Mouse (Mus musculus): ENCODE results near the gene Abcc9. TPM values are rescaled to one million over a fixed set of nuclear protein-coding genes. Genes with fewer than 3 reads are reported as not detected.
A peak's percentile ranks its signal among the peaks of the same experiment; 100 is the strongest.

The Abcc9 gene
- polyA plus RNA-seq, 1 experiment from 2014 or later = 2.4 TPM

DNA sequence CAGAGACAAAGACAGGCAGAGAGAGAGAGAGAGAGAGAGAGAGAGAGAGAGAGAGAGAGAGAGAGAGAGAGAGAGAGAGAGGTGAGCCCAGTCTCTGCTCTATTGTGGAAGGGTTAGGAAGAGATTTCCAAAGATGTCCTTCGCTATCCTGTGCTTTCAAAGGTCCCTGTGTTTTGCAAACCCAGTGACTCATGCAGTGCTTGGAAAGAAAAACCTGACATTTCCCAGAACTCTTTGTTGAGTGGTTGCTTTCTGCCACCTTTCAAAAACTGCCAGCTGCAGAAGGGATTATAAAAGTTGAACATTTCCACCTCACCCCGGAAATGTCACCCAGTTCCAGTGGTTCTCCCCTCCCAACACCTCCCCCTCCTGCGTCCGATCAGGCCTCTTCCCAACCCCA, 123.3 kb downstream of the Abcc9 start:
- WGBS = 88% methylated on average over 4 of the region's 4 CpGs
- no peak overlapping the region for H3K27ac ChIP-seq

GRCm38 (mm10) chr6:142577801-142578200, 124.3 kb downstream of the Abcc9 start:
- no peak for ATAC-seq (ENCODE audit: low FRiP score)
- Histone ChIP-seq H3K4me1 (no peaks in the 10 kb centered on the region), H3K9me3 (replicated peaks) (no peaks in the 10 kb centered on the region), H3K4me3 (no peak overlapping the region), H3K9ac (no peak overlapping the region), H3K36me3 (no peaks in the 10 kb centered on the region), H3K27me3 (peaks cover 11% of the 10 kb centered on the region), H3K4me2 (replicated peaks) (no peak overlapping the region), H3K27ac (no peak overlapping the region)
- 82% methylated on average over 6 of the region's 6 CpGs for WGBS

More for the DNA sequence above, 123.3 kb downstream of the Abcc9 start:
- Histone ChIP-seq H3K9ac (no peak overlapping the region), H3K4me1 (no peaks in the 10 kb centered on the region), H3K9me3 (replicated peaks) (no peaks in the 10 kb centered on the region), H3K36me3 (no peaks in the 10 kb centered on the region), H3K4me2 (replicated peaks) (no peak overlapping the region), H3K4me3 (no peak overlapping the region), H3K27me3 (peaks cover 3% of the 10 kb centered on the region; the same call in 1 of the 2 replicates)
- ATAC-seq (ENCODE audit: low FRiP score) = no peak

DNA sequence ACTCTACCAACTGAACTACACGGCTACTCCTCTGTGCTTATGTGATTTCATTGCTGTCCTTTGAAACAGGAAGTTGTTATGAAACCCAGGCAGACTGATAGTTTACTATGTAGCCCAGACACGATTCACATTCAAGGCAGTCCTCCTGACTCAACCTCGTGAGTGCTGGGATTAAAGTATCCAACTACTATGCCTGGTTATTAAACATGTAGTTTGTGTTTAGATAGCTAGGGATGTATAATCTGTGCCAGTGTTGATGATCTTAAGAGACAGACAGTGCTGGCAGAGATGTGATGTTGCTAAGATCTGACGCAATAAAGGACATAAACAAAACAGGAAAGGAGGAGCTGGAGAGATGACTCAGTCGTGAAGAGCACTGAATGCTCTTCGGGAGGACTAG, 129.2 kb downstream of the Abcc9 start:
- WGBS = 66% methylated on average over 6 of the region's 6 CpGs

GRCm38 (mm10) chr6:142571629-142572360, 130.3 kb downstream of the Abcc9 start:
- ATAC-seq (ENCODE audit: low FRiP score) = peak; percentile 23; the same call in 1 of the 2 replicates
- 4% methylated on average over 21 of the region's 21 CpGs for WGBS
- Histone ChIP-seq H3K9ac (peak overlapping the region; percentile 59), H3K4me2 (replicated peaks) (peak overlapping the region; percentile 97), H3K36me3 (no peaks in the 10 kb centered on the region), H3K27me3 (peaks cover 59% of the 10 kb centered on the region), H3K4me1 (peaks cover 20% of the 10 kb centered on the region), H3K4me3 (peak overlapping the region; percentile 44), H3K27ac (no peak overlapping the region), H3K9me3 (replicated peaks) (no peaks in the 10 kb centered on the region)

More for the DNA sequence above, 129.2 kb downstream of the Abcc9 start:
- Histone ChIP-seq H3K9me3 (replicated peaks) (no peaks in the 10 kb centered on the region), H3K4me3 (no peak overlapping the region), H3K27ac (no peak overlapping the region), H3K36me3 (no peaks in the 10 kb centered on the region), H3K9ac (no peak overlapping the region), H3K27me3 (peaks cover 55% of the 10 kb centered on the region), H3K4me2 (replicated peaks) (no peak overlapping the region), H3K4me1 (peaks cover 20% of the 10 kb centered on the region)
- no peak for ATAC-seq (ENCODE audit: low FRiP score)

- no peaks in the 10 kb centered on the region for H3K9me3 ChIP-seq (replicated peaks)
- peaks cover 59% of the 10 kb centered on the region for H3K27me3 ChIP-seq
- no peak within 1 kb of the TSS for H3K27ac ChIP-seq
- WGBS = 1% methylated on average over 34 of the region's 34 CpGs
- peak within 1 kb of the TSS; percentile 44 for H3K4me3 ChIP-seq
- peak within 1 kb of the TSS; percentile 97 for H3K4me2 ChIP-seq (replicated peaks)
- ATAC-seq (ENCODE audit: low FRiP score) = peak; percentile 91
- peaks cover 20% of the 10 kb centered on the region for H3K4me1 ChIP-seq
- peak within 1 kb of the TSS; percentile 59 for H3K9ac ChIP-seq
- no peaks in the 10 kb centered on the region for H3K36me3 ChIP-seq
Measured at GRCm38 (mm10) chr6:142571055-142571618, 131.0 kb downstream of the Abcc9 start, which contains the start of gene Kcnj8. TSS of gene Kcnj8 (minus strand) at chr6:142571614.

GRCm38 (mm10) chr6:142570046-142570770, 131.9 kb downstream of the Abcc9 start:
- no peak overlapping the region for H3K9ac ChIP-seq
- no peak for ATAC-seq (ENCODE audit: low FRiP score)
- H3K9me3 ChIP-seq (replicated peaks) = no peaks in the 10 kb centered on the region
- peak overlapping the region; percentile 97 for H3K4me2 ChIP-seq (replicated peaks)
- 9% methylated on average over 30 of the region's 30 CpGs for WGBS
- no peak overlapping the region for H3K27ac ChIP-seq
- peak overlapping the region; percentile 19 for H3K4me3 ChIP-seq
- no peaks in the 10 kb centered on the region for H3K36me3 ChIP-seq
- H3K4me1 ChIP-seq = peaks cover 20% of the 10 kb centered on the region
- peaks cover 59% of the 10 kb centered on the region for H3K27me3 ChIP-seq

GRCm38 (mm10) chr6:142568713-142569357, 133.3 kb downstream of the Abcc9 start:
- Histone ChIP-seq H3K9ac (no peak overlapping the region), H3K36me3 (no peaks in the 10 kb centered on the region), H3K9me3 (replicated peaks) (no peaks in the 10 kb centered on the region), H3K4me2 (replicated peaks) (no peak overlapping the region), H3K4me1 (peaks cover 20% of the 10 kb centered on the region), H3K27ac (no peak overlapping the region), H3K4me3 (no peak overlapping the region), H3K27me3 (peaks cover 56% of the 10 kb centered on the region)
- ATAC-seq (ENCODE audit: low FRiP score) = no peak
- WGBS = 35% methylated on average over 7 of the region's 7 CpGs

DNA sequence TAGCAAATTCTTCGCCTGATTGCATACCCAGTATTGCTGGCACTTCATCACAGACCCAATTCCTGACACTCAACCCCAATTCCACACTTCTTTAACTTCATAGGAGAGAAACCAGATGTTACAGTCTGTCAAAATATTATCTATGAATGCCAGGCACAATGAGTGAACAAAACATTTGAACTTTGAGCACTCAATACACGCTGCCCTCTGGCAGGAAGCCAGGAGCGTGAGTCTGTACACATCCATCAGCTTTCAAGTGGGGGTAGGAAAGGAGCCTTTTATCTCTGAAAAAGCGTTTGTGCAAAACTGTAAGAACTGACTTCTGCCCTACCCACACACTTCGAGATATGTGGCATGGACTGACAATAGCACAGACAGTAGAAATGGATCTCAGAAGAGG, 134.7 kb downstream of the Abcc9 start:
- 51% methylated on average over 5 of the region's 5 CpGs for WGBS
- Histone ChIP-seq H3K9ac (no peak overlapping the region), H3K36me3 (no peaks in the 10 kb centered on the region), H3K27ac (no peak overlapping the region), H3K4me1 (peaks cover 20% of the 10 kb centered on the region), H3K27me3 (peaks cover 45% of the 10 kb centered on the region), H3K9me3 (replicated peaks) (no peaks in the 10 kb centered on the region), H3K4me3 (no peak overlapping the region), H3K4me2 (replicated peaks) (no peak overlapping the region)
- ATAC-seq (ENCODE audit: low FRiP score) = no peak

GRCm38 (mm10) chr6:142564746-142565145, 137.4 kb downstream of the Abcc9 start:
- Histone ChIP-seq H3K9me3 (replicated peaks) (no peaks in the 10 kb centered on the region), H3K4me1 (no peaks in the 10 kb centered on the region), H3K36me3 (no peaks in the 10 kb centered on the region), H3K27me3 (peaks cover 19% of the 10 kb centered on the region), H3K9ac (no peak overlapping the region), H3K4me2 (replicated peaks) (no peak overlapping the region), H3K4me3 (no peak overlapping the region), H3K27ac (no peak overlapping the region)
- 95% methylated on average over 3 of the region's 3 CpGs for WGBS
- ATAC-seq (ENCODE audit: low FRiP score) = no peak

- H3K27me3 ChIP-seq = no peaks in the 10 kb centered on the region
- H3K9ac ChIP-seq = no peak overlapping the region
- H3K36me3 ChIP-seq = no peaks in the 10 kb centered on the region
- no peaks in the 10 kb centered on the region for H3K4me1 ChIP-seq
- no peak overlapping the region for H3K4me3 ChIP-seq
- WGBS = 85% methylated on average over 1 of the region's 1 CpGs
- no peak overlapping the region for H3K4me2 ChIP-seq (replicated peaks)
- H3K9me3 ChIP-seq (replicated peaks) = no peaks in the 10 kb centered on the region
- no peak for ATAC-seq (ENCODE audit: low FRiP score)
- H3K27ac ChIP-seq = no peak overlapping the region
Measured at GRCm38 (mm10) chr6:142561151-142561550, 141.0 kb downstream of the Abcc9 start.

GRCm38 (mm10) chr6:142558772-142559679, 143.1 kb downstream of the Abcc9 start:
- Histone ChIP-seq H3K4me1 (no peaks in the 10 kb centered on the region), H3K27ac (no peak overlapping the region), H3K4me3 (no peak overlapping the region), H3K4me2 (replicated peaks) (no peak overlapping the region), H3K9me3 (replicated peaks) (no peaks in the 10 kb centered on the region), H3K36me3 (no peaks in the 10 kb centered on the region), H3K27me3 (no peaks in the 10 kb centered on the region), H3K9ac (no peak overlapping the region)
- 79% methylated on average over 10 of the region's 10 CpGs for WGBS
- no peak for ATAC-seq (ENCODE audit: low FRiP score)

All from hindbrain, embryonic 12.5 days (tissue).